Mouse (Mus musculus) ES-E14 (cell line): Measurements from ENCODE around the gene Tigd4.

Experiments used
- CHD2 ChIP-seq: IDR thresholded peaks from 2 replicates; pipeline ENCODE4 v1.6.1; 2014; ENCODE audit warnings: mild to moderate bottlenecking, low read depth, low read length, inconsistent platforms
- ZNF384 ChIP-seq: IDR thresholded peaks from 2 replicates; pipeline ENCODE4 v1.6.1; 2012; ENCODE audit warnings: low read depth, low read length, inconsistent platforms

GRCm38 (mm10) chr3:84570501-84570900 lies 22.9 kb upstream of the Tigd4 start:
- TF ChIP-seq CHD2 (no peak), ZNF384 (no peak)
